Mouse (Mus musculus) embryonic fibroblast, embryonic 13.5 days (primary cell): ENCODE data around the gene Ly6g6c.

Source experiments
- CTCF ChIP-seq: IDR thresholded peaks from 2 replicates; pipeline ENCODE4 v1.5.1; 2011; ENCODE audit warnings: mild to moderate bottlenecking, control low read depth, low read length, moderate library complexity, borderline replicate concordance; ENCODE audit not compliant: insufficient read depth
- POLR2A ChIP-seq: IDR thresholded peaks from 2 replicates; pipeline ENCODE4 v1.6.1; 2011; ENCODE audit warnings: low read depth, mild to moderate bottlenecking, control low read depth, low read length, moderate library complexity

DNA sequence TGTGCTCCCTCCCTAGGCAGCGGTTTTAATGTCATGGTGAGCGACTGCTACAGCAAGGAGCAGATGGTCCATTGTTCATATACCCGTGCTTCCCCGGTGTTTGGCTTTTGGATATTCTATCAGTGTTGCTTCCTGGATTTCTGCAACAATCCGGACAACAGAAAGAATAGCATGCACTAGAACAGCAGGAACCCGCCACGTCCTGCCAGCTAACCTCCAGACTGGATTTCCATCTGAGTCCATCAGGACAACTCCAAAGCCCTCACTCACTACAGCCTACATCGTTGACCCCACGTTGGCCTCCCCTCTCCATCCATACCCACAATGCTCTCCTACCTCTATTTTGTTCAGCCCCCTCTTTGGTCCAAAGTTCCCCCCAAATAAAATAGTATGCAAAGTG, 46.6 kb downstream of the Ly6g6c start:
- TF ChIP-seq CTCF (no peak), POLR2A (no peak)
